Mouse (Mus musculus): ENCODE measurements at regions not wholly inside any gene's neighbourhood (a gene's known extent, or its start where the extent isn't known, plus 50 kb on each side); places are given as distances from the start of the nearest gene placed in this dataset.

- TF ChIP-seq CTCF (IDR thresholded peaks at IDR 0.05; ENCODE audit: borderline replicate concordance, insufficient read depth, low read length): no peak
- no peak for TF ChIP-seq POLR2A (IDR thresholded peaks at IDR 0.05; ENCODE audit: low read depth, low read length)
Observed at GRCm38 (mm10) chr10:122613281-122613680, 65.3 kb upstream of the Ppm1h start.
